In genomic region chr1:180778403-180778754, GRCm38 (mm10) we compare ENCODE assay signal across 8 mouse cellular contexts. TPM values are rescaled to one million over a fixed set of nuclear protein-coding genes. Genes with fewer than 3 reads are reported as not detected.
DNase-seq lines count a peak whose midpoint lies in the region; ATAC-seq and TF ChIP-seq lines count a peak whose summit lies in the region.

No protein-coding gene starts in this region.

- peaks cover 19% of the 10 kb centered on the region for H3K4me1 ChIP-seq in cerebellum, adult 2 months (ENCODE audit: control insufficient read depth, insufficient read depth, low read length)
- H3K4me1 ChIP-seq in thymus, adult 2 months (replicated peaks; ENCODE audit: control insufficient read depth, insufficient read depth, low read length): peaks cover 26% of the 10 kb centered on the region
- 0 out of 4 replicates have a peak, but pooled peaks cover 0 to 7% of the 10 kb centered on the region in 2 experiments for H3K4me1 ChIP-seq in liver, embryonic 14.5 days (replicated peaks; ENCODE audit: control insufficient read depth in 2 of 2, insufficient read depth in 2 of 2, low read length in 1 of 2)
- H3K4me1 ChIP-seq in stomach, postnatal 0 days (replicated peaks; ENCODE audit: control insufficient read depth, insufficient read depth): no peaks in the 10 kb centered on the region

- H3K27me3 ChIP-seq in cerebellum, adult 2 months (ENCODE audit: control insufficient read depth, insufficient read depth, low read length): no peaks in the 10 kb centered on the region
- no peaks in the 10 kb centered on the region for H3K27me3 ChIP-seq in thymus, adult 2 months (ENCODE audit: control insufficient read depth, insufficient read depth, low read length)
- H3K27me3 ChIP-seq in liver, embryonic 14.5 days (ENCODE audit: control insufficient read depth, insufficient read depth, low read length): no peaks in the 10 kb centered on the region; the same call in 1 of the 2 replicates
- no peaks in the 10 kb centered on the region for H3K27me3 ChIP-seq in stomach, postnatal 0 days (ENCODE audit: control insufficient read depth, insufficient read depth, low read length)

- TF ChIP-seq CTCF in cerebellum, adult 2 months (IDR thresholded peaks at IDR 0.05; ENCODE audit: borderline replicate concordance, insufficient read depth, low read depth, low read length): no peak
- no peak for TF ChIP-seq CTCF in thymus, adult 2 months (IDR thresholded peaks at IDR 0.05; ENCODE audit: borderline replicate concordance, control insufficient read depth, extremely low read depth, insufficient read depth, low read length, poor library complexity)
- TF ChIP-seq CTCF in liver, embryonic 14.5 days (IDR thresholded peaks at IDR 0.05; ENCODE audit: low read depth): no peak
- no peak for TF ChIP-seq CTCF in stomach, postnatal 0 days (IDR thresholded peaks at IDR 0.05; ENCODE audit: low read depth)

- no peak for TF ChIP-seq EP300 in liver, embryonic 14.5 days (IDR thresholded peaks at IDR 0.05; ENCODE audit: low read depth)
- TF ChIP-seq EP300 in stomach, postnatal 0 days (optimal IDR thresholded peaks at IDR 0.05): no peak

- no peaks in the 10 kb centered on the region for H3K36me3 ChIP-seq in thymus, adult 2 months (ENCODE audit: control insufficient read depth, insufficient read depth, low read length)
- no peaks in the 10 kb centered on the region for H3K36me3 ChIP-seq in liver, embryonic 14.5 days (replicated peaks; ENCODE audit: control insufficient read depth, insufficient read depth, low read depth)
- no peaks in the 10 kb centered on the region for H3K36me3 ChIP-seq in stomach, postnatal 0 days (ENCODE audit: control insufficient read depth, insufficient read depth, low read length)

- under 1% methylated on average over 13 of the region's 13 CpGs for WGBS in cerebellum, adult 2 months
- WGBS in thymus, adult 2 months: 20% methylated on average over 13 of the region's 13 CpGs
- 3% methylated on average over 13 of the region's 13 CpGs for WGBS in liver, embryonic 14.5 days (ENCODE audit: insufficient replicate concordance)
- 2% methylated on average over 13 of the region's 13 CpGs for WGBS in stomach, postnatal 0 days

- peaks cover 3% of the 10 kb centered on the region for H3K9me3 ChIP-seq in liver, embryonic 14.5 days (ENCODE audit: control insufficient read depth, low read length)
- H3K9me3 ChIP-seq in stomach, postnatal 0 days (ENCODE audit: control insufficient read depth, low read length): no peaks in the 10 kb centered on the region

- peak overlapping the region; percentile 76 for H3K4me3 ChIP-seq in cerebellum, adult 2 months (replicated peaks; ENCODE audit: insufficient read depth, low read depth, low read length)
- H3K4me3 ChIP-seq in thymus, adult 2 months (ENCODE audit: control insufficient read depth, insufficient read depth, low read length): peak overlapping the region; percentile 65
- peak overlapping the region; percentile 56 to 68 for H3K4me3 ChIP-seq in liver, embryonic 14.5 days (ENCODE audit: insufficient read depth in 1 of 2, low read depth in 2 of 2, low read length in 2 of 2)
- H3K4me3 ChIP-seq in stomach, postnatal 0 days (ENCODE audit: low read depth, low read length): peak overlapping the region; percentile 62

- DNase-seq in cerebellum, adult 2 months: no peak
- DNase-seq in cerebellum, adult 11 months: no peak
- DNase-seq in thymus, adult 2 months: no peak
- no peak for DNase-seq in thymus, postnatal 4 days
- DNase-seq in liver, embryonic 14.5 days (ENCODE audit: low read depth in 3 of 3, low spot score in 3 of 3): no peak
- DNase-seq in stomach, postnatal 0 days (ENCODE audit: low spot score): no peak
- DNase-seq in gastrocnemius, postnatal 4 days (ENCODE audit: low spot score in 2 of 2): no peak
- DNase-seq in cerebellum, adult 8-10 months: no peak

- H3K9ac ChIP-seq in liver, embryonic 14.5 days (replicated peaks): peak overlapping the region; percentile 15
- peak overlapping the region; percentile 90 for H3K9ac ChIP-seq in stomach, postnatal 0 days (ENCODE audit: low read length)

- ATAC-seq in liver, embryonic 14.5 days (ENCODE audit: insufficient read depth): peak; percentile 7; the same call in 1 of the 2 replicates
- no peak for ATAC-seq in stomach, postnatal 0 days (ENCODE audit: low FRiP score, low TSS enrichment)

- TF ChIP-seq POLR2A in cerebellum, adult 2 months (IDR thresholded peaks at IDR 0.05; ENCODE audit: borderline replicate concordance, insufficient read depth, low read length): no peak; the same call in 1 of the 2 replicates
- no peak for TF ChIP-seq POLR2A in thymus, adult 2 months (IDR thresholded peaks at IDR 0.05; ENCODE audit: control insufficient read depth, extremely low read depth, insufficient read depth, low read length, poor library complexity)

- peak overlapping the region; percentile 93 for H3K4me2 ChIP-seq in liver, embryonic 14.5 days (ENCODE audit: low read depth)
- peak overlapping the region; percentile 95 for H3K4me2 ChIP-seq in stomach, postnatal 0 days (replicated peaks; ENCODE audit: low read depth)

- peak overlapping the region; percentile 92 for H3K27ac ChIP-seq in cerebellum, adult 2 months (ENCODE audit: insufficient read depth, low read length)
- no peak overlapping the region for H3K27ac ChIP-seq in thymus, adult 2 months (ENCODE audit: control insufficient read depth, insufficient read depth, low read length)
- no peak overlapping the region for H3K27ac ChIP-seq in liver, embryonic 14.5 days
- H3K27ac ChIP-seq in stomach, postnatal 0 days (replicated peaks): peak overlapping the region; percentile 99

RNA-seq across cellular contexts. Expression of gene H3f3a, which starts 35.4 kb away (rescaled TPM):
- 463 and 518 TPM in 2 replicates for polyA plus RNA-seq in cerebellum, adult 2 months (2012; rRNA removed)
- 750 and 796 TPM in 2 replicates for polyA plus RNA-seq in thymus, adult 2 months (2012; rRNA removed)
- 529 and 1,021 TPM in 2 replicates for polyA plus RNA-seq in liver, embryonic 14.5 days (2012; rRNA removed)
- 2,262 and 2,378 TPM in 2 replicates for polyA plus RNA-seq in liver, embryonic 14.5 days (2014; fragmentation: Nextera tagmentation; extraction: Ambion mirVana)
- polyA plus RNA-seq in stomach, postnatal 0 days (2015; fragmentation: Nextera tagmentation; extraction: Ambion mirVana): 1,633 and 1,693 TPM in 2 replicates
- 100 to 1,000 TPM; 776 to 797 TPM for total RNA-seq in gastrocnemius, postnatal 4 days (2021)

RNA-seq across cellular contexts. Expression of gene Acbd3, which starts 52.5 kb away (rescaled TPM):
- polyA plus RNA-seq in cerebellum, adult 2 months (2012; rRNA removed): 27.2 and 28.1 TPM in 2 replicates
- 14.8 and 16.7 TPM in 2 replicates for polyA plus RNA-seq in thymus, adult 2 months (2012; rRNA removed)
- polyA plus RNA-seq in liver, embryonic 14.5 days (2012; rRNA removed): 6.4 and 9.8 TPM in 2 replicates
- 7.2 and 8.2 TPM in 2 replicates for polyA plus RNA-seq in liver, embryonic 14.5 days (2014; fragmentation: Nextera tagmentation; extraction: Ambion mirVana)
- 16.6 and 16.7 TPM in 2 replicates for polyA plus RNA-seq in stomach, postnatal 0 days (2015; fragmentation: Nextera tagmentation; extraction: Ambion mirVana)
- 10 to 100 TPM; 36.1 to 36.9 TPM for total RNA-seq in gastrocnemius, postnatal 4 days (2021)

Comparison
In these comparisons a context has a peak if more than half of its experiments do, and no peak if none do; other contexts are left out.
1. H3K27ac ChIP-seq: peak in cerebellum, adult 2 months (single experiment) and stomach, postnatal 0 days (single experiment); none in thymus, adult 2 months (single experiment) and liver, embryonic 14.5 days (single experiment).
2. Peak in every context shown above with its lines, with median percentiles within 50 percentile points of each other: H3K4me3 ChIP-seq.